Mouse (Mus musculus) spleen, adult 2 months (tissue): ENCODE results near the gene Gm45213. TPM values are rescaled to one million over a fixed set of nuclear protein-coding genes. Genes with fewer than 3 reads are reported as not detected.
A peak's percentile ranks its signal among the peaks of the same experiment; 100 is the strongest.

Experiments
- DNase-seq, 2 experiments: peaks; one replicate each; pipeline versions ENCODE4 v3.0.0 to v3.0.0-alpha.2; 2012 to 2021; ENCODE audit warnings: low spot score in 2 of 2, low read depth in 1 of 2
- H3K27ac ChIP-seq: fragments of 200-500 bp; 2 replicates; pipeline ENCODE4 v1.5.1; 2012; ENCODE audit warnings: low read length, inconsistent platforms; ENCODE audit not compliant: insufficient read depth
- H3K27me3 ChIP-seq: fragments of 200-500 bp; 2 replicates; pipeline ENCODE4 v1.6.1; 2012; ENCODE audit warnings: mild to moderate bottlenecking, moderate library complexity, low read length, inconsistent platforms; ENCODE audit not compliant: control insufficient read depth, insufficient read depth
- H3K36me3 ChIP-seq: fragments of 200-500 bp; 2 replicates; pipeline ENCODE4 v1.6.1; 2012; ENCODE audit warnings: mild to moderate bottlenecking, low read length, inconsistent platforms; ENCODE audit not compliant: control insufficient read depth, insufficient read depth
- H3K4me1 ChIP-seq: fragments of 200-500 bp; 2 replicates; pipeline ENCODE4 v1.6.1; 2011; ENCODE audit warnings: inconsistent platforms; ENCODE audit not compliant: control insufficient read depth, insufficient read depth, insufficient read length
- H3K4me3 ChIP-seq: fragments of 200-500 bp; 2 replicates; pipeline ENCODE4 v1.5.1; 2011; ENCODE audit warnings: mild to moderate bottlenecking, inconsistent platforms; ENCODE audit not compliant: insufficient read depth, insufficient read length; ENCODE audit errors: extremely low read depth
- CTCF ChIP-seq: fragments of 200-500 bp; IDR thresholded peaks from 2 replicates; pipeline ENCODE4 v1.5.1; 2011; ENCODE audit warnings: mild to moderate bottlenecking, inconsistent platforms; ENCODE audit not compliant: insufficient read depth, insufficient read length, insufficient replicate concordance; ENCODE audit errors: extremely low read depth
- POLR2A ChIP-seq: fragments of 200-500 bp; IDR thresholded peaks from 2 replicates; pipeline ENCODE4 v1.6.1; 2011; ENCODE audit warnings: low read depth, low read length, inconsistent platforms
- WGBS: fragments of 180-500 bp; shearing (Covaris S2); methylation state at CpG from one replicate; pipeline ENCODE4 v1.1.7; 2018; 5-methylcytosine and 5-hydroxymethylcytosine counted together
- polyA plus RNA-seq: library from polyadenylated mRNA; depleted of rRNA; stranded (reverse); fragments of >200 nt; gene quantifications from 2 replicates; pipeline ENCODE4 v1.2.3, GENCODE M21; 2012; rRNA removed

Gene Gm45213
- polyA plus RNA-seq, 1 experiment, result not detected

GRCm38 (mm10) chr7:66111211-66111610 is 67.8 kb downstream of the Gm45213 start:
- peak overlapping the region; percentile 72; the same call in 1 of the 2 replicates for H3K27ac ChIP-seq
- TF ChIP-seq CTCF, result no peak
- no peak for TF ChIP-seq POLR2A
- H3K4me3 ChIP-seq, result peak overlapping the region; percentile 65
- H3K36me3 ChIP-seq, result no peaks in the 10 kb centered on the region
- no peak for DNase-seq
- H3K4me1 ChIP-seq, result peaks cover 7% of the 10 kb centered on the region
- WGBS, result 81% methylated on average over 10 of the region's 10 CpGs
- H3K27me3 ChIP-seq, result no peaks in the 10 kb centered on the region; the same call in 1 of the 2 replicates

Other genes starting within 250 kb of the Gm45213 start
- 1.6 and 2.3 TPM in 2 replicates for gene Pcsk6, start 181.9 kb upstream of the Gm45213 start, polyA plus RNA-seq
- gene Snrpa1, start 15.4 kb downstream of the Gm45213 start, polyA plus RNA-seq, result 7.2 and 9.1 TPM in 2 replicates
- gene Selenos, start 36.0 kb downstream of the Gm45213 start, polyA plus RNA-seq, result 63.7 and 81.9 TPM in 2 replicates
- gene Chsy1, start 65.9 kb downstream of the Gm45213 start, polyA plus RNA-seq, result 9.0 and 12.9 TPM in 2 replicates